Mouse (Mus musculus) ES-E14 (cell line): ENCODE results near the gene Mlst8.

Source experiments
- CHD2 ChIP-seq: IDR thresholded peaks from 2 replicates; pipeline ENCODE4 v1.6.1; 2014; ENCODE audit warnings: mild to moderate bottlenecking, low read depth, low read length, inconsistent platforms
- HCFC1 ChIP-seq: IDR thresholded peaks from 2 replicates; pipeline ENCODE4 v1.6.1; 2012; ENCODE audit warnings: low read length, inconsistent platforms, borderline replicate concordance; ENCODE audit not compliant: insufficient read depth
- ZC3H11A ChIP-seq: IDR thresholded peaks from 2 replicates; pipeline ENCODE4 v1.6.1; 2012; ENCODE audit warnings: low read depth, mild to moderate bottlenecking, inconsistent platforms, low read length, borderline replicate concordance

DNA sequence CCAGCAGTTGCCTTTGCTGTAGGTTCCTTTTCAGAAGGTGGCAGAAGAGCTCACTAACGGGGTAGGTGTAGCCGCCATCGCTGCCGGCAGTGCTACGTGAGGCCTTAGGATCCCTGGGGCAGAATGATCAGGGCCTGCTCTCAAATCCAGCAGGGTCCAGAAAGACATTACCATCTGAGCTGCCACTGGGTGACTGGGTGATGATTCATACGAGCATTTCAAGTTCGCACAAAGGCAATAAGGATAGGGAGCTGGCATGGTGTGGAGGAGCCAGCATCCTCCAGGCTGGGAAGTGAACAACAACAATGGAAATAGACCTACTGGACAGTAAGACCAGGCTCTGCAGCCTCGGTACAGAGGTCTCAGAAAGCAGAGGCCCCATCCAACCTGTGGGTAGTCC, 38.5 kb downstream of the Mlst8 start:
- no peak for TF ChIP-seq CHD2
- no peak for TF ChIP-seq ZC3H11A
- no peak for TF ChIP-seq HCFC1
